Mouse (Mus musculus): Measurements from ENCODE around the gene AL731706.2.
"Not testable (repeated sequence)": the region's sequence is repeated elsewhere in the genome, so short reads cannot be mapped to it uniquely, and the experiment has no call there.

The AL731706.2 gene

GRCm38 (mm10) chr2:136885579-136885978 lies at the start of gene AL731706.2:
Gene AL731706.2 (minus strand): TSS chr2:136885679.
- DNase-seq = no peak

- DNase-seq = no peak
These were observed 35.5 kb upstream of the AL731706.2 start for GRCm38 (mm10) chr2:136921003-136921408.

- DNase-seq = no peak
These were observed 34.9 kb upstream of the AL731706.2 start for GRCm38 (mm10) chr2:136920257-136920993.

GRCm38 (mm10) chr2:136919433-136919832 lies 34.0 kb upstream of the AL731706.2 start:
- DNase-seq = no peak

- no peak for DNase-seq
These were observed 28.9 kb upstream of the AL731706.2 start for GRCm38 (mm10) chr2:136914334-136914902.

- DNase-seq = peak in 1 of 2 experiments; percentile 39
These were observed 27.5 kb upstream of the AL731706.2 start for GRCm38 (mm10) chr2:136913021-136913420.

GRCm38 (mm10) chr2:136911958-136912411 lies 26.5 kb upstream of the AL731706.2 start:
- DNase-seq = peak; percentile 17 to 24

GRCm38 (mm10) chr2:136909298-136909697 lies 23.8 kb upstream of the AL731706.2 start:
- no peak for DNase-seq

- DNase-seq = no peak
These were observed 23.1 kb upstream of the AL731706.2 start for GRCm38 (mm10) chr2:136908596-136908995.

GRCm38 (mm10) chr2:136896131-136896530 lies 10.7 kb upstream of the AL731706.2 start:
- DNase-seq = no peak

- DNase-seq = no peak
These were observed 9.0 kb upstream of the AL731706.2 start for GRCm38 (mm10) chr2:136894494-136894893.

- peak; percentile 97 for DNase-seq
These were observed 6.5 kb upstream of the AL731706.2 start for GRCm38 (mm10) chr2:136891951-136892371.

- peak; percentile 100 for DNase-seq
These were observed 5.8 kb upstream of the AL731706.2 start, which contains the start of the genes Slx4ip, AL731706.1 and Mkks for GRCm38 (mm10) chr2:136891068-136891950. Gene Slx4ip (plus strand): TSS chr2:136891218. Gene AL731706.1 (minus strand): TSS chr2:136891389. Gene Mkks (minus strand): TSS chr2:136891389.

- DNase-seq = not testable (repeated sequence)
These were observed 5.2 kb upstream of the AL731706.2 start for GRCm38 (mm10) chr2:136890716-136891067.

- peak in 1 of 2 experiments; percentile 19 for DNase-seq
These were observed 1.4 kb upstream of the AL731706.2 start for GRCm38 (mm10) chr2:136886846-136887245.

- DNase-seq = no peak
These were observed 30.7 kb downstream of the AL731706.2 start for GRCm38 (mm10) chr2:136854543-136855388.

GRCm38 (mm10) chr2:136850366-136850765 lies 35.1 kb downstream of the AL731706.2 start:
- no peak for DNase-seq

GRCm38 (mm10) chr2:136837994-136838393 lies 47.5 kb downstream of the AL731706.2 start:
- DNase-seq = no peak

GRCm38 (mm10) chr2:136835882-136836281 lies 49.6 kb downstream of the AL731706.2 start:
- DNase-seq = no peak
